Mouse (Mus musculus) neutrophil, adult 5-6 weeks (primary cell): ENCODE results near the gene Fosb. TPM values are rescaled to one million over a fixed set of nuclear protein-coding genes. Genes with fewer than 3 reads are reported as not detected.
A peak's percentile ranks its signal among the peaks of the same experiment; 100 is the strongest.

Experiments used
- ATAC-seq: fragments of 151-379, 151-347 bp; 2 replicates; pipeline ENCODE4 v1.8.0; 2017; ENCODE audit warnings: mild to moderate bottlenecking, moderate TSS enrichment; ENCODE audit not compliant: insufficient number of reproducible peaks, poor library complexity, low FRiP score, severe bottlenecking; ENCODE audit errors: extremely low read depth
- total RNA-seq: library from RNA; stranded (forward); fragments of 200-1000 nt; gene quantifications from 2 replicates; pipeline ENCODE4 v1.2.3, GENCODE M21; 2017

Fosb gene
- total RNA-seq, 1 experiment from 2014 or later, result 64.4 TPM

DNA sequence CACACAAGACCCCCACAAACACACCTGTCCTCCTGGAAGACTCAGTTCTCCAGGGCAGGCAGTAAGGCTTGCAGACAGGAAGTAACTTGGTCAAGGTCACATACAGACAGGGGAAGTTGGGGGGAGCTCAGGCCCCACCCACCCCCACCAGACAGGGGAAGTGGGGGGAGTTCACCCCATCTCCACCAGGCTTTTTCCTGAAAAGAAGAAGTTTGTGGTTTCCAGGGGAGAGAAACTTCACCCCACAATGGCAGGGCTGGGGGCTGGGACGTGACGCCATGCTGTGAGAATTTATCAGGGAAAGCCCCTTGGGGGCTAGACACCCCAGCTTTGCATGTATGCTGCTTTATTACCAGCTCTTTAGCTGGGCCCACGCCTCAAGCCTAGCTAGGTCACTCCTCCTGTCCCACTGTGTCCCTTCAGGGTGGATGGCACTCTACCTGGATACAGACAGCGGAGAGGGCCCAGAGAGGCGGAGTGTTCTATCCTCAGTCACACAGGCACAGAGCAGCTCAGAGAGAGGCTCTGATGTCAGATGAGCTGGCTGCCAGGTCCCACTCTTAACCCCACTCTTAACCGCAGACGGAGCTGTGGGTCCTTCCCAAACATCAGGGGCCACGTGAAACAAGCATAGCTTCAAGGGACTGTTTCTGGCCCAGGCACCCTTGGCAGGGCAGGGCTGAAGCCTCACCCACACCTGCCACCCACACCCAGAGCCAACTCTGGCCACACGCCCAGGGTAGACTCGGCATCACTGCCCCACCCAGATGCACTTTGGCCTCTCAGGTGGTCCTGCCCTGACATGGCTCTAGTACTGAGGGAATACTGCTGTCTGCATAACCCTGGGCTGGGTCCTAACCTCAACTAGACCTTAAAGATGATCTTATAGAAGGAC lies 43.7 kb downstream of the Fosb start:
- ATAC-seq, result peak; percentile 79

DNA sequence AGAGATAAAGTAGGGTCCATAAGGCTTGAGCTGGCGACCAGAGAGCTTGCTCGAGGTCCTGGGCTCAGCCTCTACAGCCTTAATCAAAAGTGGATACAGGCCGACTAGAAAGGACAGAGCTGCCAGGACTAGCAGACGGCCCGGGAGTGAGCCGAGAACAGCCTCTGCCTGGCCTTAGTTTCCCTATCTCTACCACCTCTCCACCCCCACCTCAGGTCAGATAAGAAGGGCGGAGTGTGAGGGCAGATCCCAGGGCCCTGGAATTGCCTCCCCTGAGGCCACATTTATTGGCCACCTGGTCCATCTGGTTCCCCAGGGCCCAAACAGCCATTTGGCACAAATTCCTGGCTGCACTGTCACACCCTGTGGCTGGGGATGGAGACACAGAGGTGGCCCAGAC lies 44.7 kb downstream of the Fosb start:
- no peak for ATAC-seq

DNA sequence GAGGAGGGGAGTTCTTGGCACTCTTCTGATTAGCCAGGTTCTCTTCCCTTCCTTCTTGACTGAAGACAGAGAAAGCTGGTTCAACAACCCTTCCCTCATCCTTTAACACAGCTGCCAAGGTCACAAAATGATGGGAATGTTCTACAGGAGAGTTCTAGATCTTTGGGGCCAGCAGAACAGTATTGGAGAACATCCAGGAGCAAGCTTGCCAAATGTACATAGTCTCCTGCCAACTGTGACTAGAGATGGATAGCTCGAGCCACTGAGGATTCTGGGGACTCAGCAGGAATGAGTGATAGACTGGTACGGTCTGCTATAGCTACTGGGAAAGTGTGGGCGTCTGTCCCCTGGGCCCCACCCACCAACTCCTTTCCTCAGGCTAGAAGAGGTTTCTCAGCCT lies 51.5 kb downstream of the Fosb start:
- ATAC-seq, result no peak

- peak; percentile 43; the same call in 1 of the 2 replicates for ATAC-seq
These were observed 52.3 kb downstream of the Fosb start for GRCm38 (mm10) chr7:19257390-19258022.

DNA sequence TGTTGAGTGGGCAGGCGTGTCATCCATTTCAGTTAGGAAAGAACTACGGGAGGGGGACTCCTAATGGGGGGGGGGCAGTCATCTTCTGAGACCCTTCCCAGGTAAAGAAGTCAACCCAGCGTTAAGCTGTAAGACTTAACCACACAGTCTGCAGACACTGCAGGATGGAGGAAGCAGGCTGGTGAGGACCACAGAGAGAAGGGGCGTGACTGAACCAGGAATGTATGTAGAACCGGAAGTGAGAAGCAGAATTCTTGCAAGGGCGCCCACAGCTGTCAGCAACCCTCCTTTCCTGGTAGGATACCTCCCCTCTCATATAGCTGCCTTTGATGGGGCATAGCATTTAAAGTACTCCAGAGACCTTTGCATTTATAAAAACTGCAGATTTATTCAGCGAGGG lies 53.3 kb downstream of the Fosb start:
- ATAC-seq, result no peak

DNA sequence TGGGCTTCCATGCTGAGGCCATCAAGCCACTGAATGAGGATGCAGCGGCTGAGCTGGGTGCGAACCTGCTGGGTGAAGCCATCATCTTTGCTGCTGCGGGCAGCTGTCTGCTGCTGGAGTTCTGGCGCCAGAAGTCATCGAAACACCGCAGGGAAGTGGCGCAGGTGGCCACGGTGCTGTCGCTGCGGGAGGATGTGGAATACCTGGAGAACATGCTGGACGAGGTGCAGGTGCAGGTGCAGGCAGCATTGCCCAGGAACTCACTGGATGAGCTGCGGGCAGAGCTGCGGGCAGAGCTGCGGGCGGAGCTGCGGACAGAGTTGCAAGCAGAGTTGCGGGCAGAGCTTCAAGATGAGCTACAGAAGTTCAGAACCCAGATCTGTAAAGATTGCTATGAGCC lies 54.5 kb downstream of the Fosb start:
- ATAC-seq, result no peak

- ATAC-seq, result no peak
These were observed 56.4 kb downstream of the Fosb start for GRCm38 (mm10) chr7:19253437-19253836.

Other genes with a start within 250 kb of the Fosb start
- gene Dmwd, start 233.8 kb downstream of the Fosb start, total RNA-seq, result 3.1 and 3.4 TPM in 2 replicates
- 1.4 and 2.1 TPM in 2 replicates for gene Dmpk, start 226.2 kb downstream of the Fosb start, total RNA-seq
- 0.12 TPM in 1 of 2 replicates, not detected in the other for gene Six5, start 215.5 kb downstream of the Fosb start, total RNA-seq
- not detected in 2 replicates for gene Gm4969, start 191.7 kb downstream of the Fosb start, total RNA-seq
- 11.3 and 13.3 TPM in 2 replicates for gene Fbxo46, start 190.2 kb downstream of the Fosb start, total RNA-seq
- 3.8 and 5.3 TPM in 2 replicates for gene Qpctl, start 160.8 kb downstream of the Fosb start, total RNA-seq
- 26.4 and 33.0 TPM in 2 replicates for gene Snrpd2, start 160.3 kb downstream of the Fosb start, total RNA-seq
- gene Gipr, start 143.9 kb downstream of the Fosb start, total RNA-seq, result not detected in 2 replicates
- gene Eml2, start 133.6 kb downstream of the Fosb start, total RNA-seq, result 9.1 and 13.3 TPM in 2 replicates
- gene Gpr4, start 97.5 kb downstream of the Fosb start, total RNA-seq, result 0.37 TPM in 1 of 2 replicates, not detected in the other
- gene Opa3, start 81.7 kb downstream of the Fosb start, total RNA-seq, result 12.5 and 15.3 TPM in 2 replicates
- gene Vasp, start 38.2 kb downstream of the Fosb start, total RNA-seq, result 400 and 419 TPM in 2 replicates
- gene Ppm1n, start 30.0 kb downstream of the Fosb start, total RNA-seq, result not detected in 2 replicates
- gene Rtn2, start 27.4 kb downstream of the Fosb start, total RNA-seq, result not detected in 2 replicates
- 19.6 and 28.2 TPM in 2 replicates for gene Ercc1, start 34.7 kb upstream of the Fosb start, total RNA-seq
- 7.1 and 7.3 TPM in 2 replicates for gene Cd3eap, start 49.4 kb upstream of the Fosb start, total RNA-seq
- 0.12 and 0.37 TPM in 2 replicates for gene Ppp1r13l, start 49.7 kb upstream of the Fosb start, total RNA-seq
- gene Ercc2, start 72.0 kb upstream of the Fosb start, total RNA-seq, result 27.4 and 30.1 TPM in 2 replicates
- 0.81 TPM in 1 of 2 replicates, not detected in the other for gene Klc3, start 94.1 kb upstream of the Fosb start, total RNA-seq
- gene Ckm, start 94.7 kb upstream of the Fosb start, total RNA-seq, result not detected in 2 replicates
- gene Mark4, start 148.8 kb upstream of the Fosb start, total RNA-seq, result 17.2 and 18.0 TPM in 2 replicates
- 0.12 TPM in 1 of 2 replicates, not detected in the other for gene Exoc3l2, start 153.3 kb upstream of the Fosb start, total RNA-seq
- gene Bloc1s3, start 198.3 kb upstream of the Fosb start, total RNA-seq, result 3.9 and 4.4 TPM in 2 replicates
- 8.7 and 14.3 TPM in 2 replicates for gene Trappc6a, start 198.3 kb upstream of the Fosb start, total RNA-seq
- gene Nkpd1, start 207.8 kb upstream of the Fosb start, total RNA-seq, result not detected in 2 replicates